Mouse (Mus musculus): ENCODE data around the gene Zfand2a.

GRCm38 (mm10) chr5:139449161-139449791, 35.1 kb downstream of the Zfand2a start:
- no peak for TF ChIP-seq CTCF (IDR thresholded peaks at IDR 0.05; ENCODE audit: borderline replicate concordance, extremely low read depth, insufficient read depth, insufficient read length)
- no peak for TF ChIP-seq POLR2A (IDR thresholded peaks at IDR 0.05; ENCODE audit: borderline replicate concordance, extremely low read depth, insufficient read depth, insufficient read length, poor library complexity, severe bottlenecking)
